Mouse (Mus musculus) stomach, embryonic 14.5 days (tissue): Measurements from ENCODE around the gene Sox13. TPM values are rescaled to one million over a fixed set of nuclear protein-coding genes. Genes with fewer than 3 reads are reported as not detected.

Source experiments
- ATAC-seq: fragments of 200-750 bp; cut with Nextera tagmentation; 2 replicates; pipeline ENCODE4 v1.8.0; 2017; ENCODE audit warnings: low read depth, moderate TSS enrichment; ENCODE audit not compliant: insufficient number of reproducible peaks, insufficient read depth, low FRiP score
- H3K27ac ChIP-seq: fragments of 300-500 bp; sonication (generic); 2 replicates; pipeline ENCODE4 v1.5.1; 2014; ENCODE audit warnings: mild to moderate bottlenecking, low read length, moderate library complexity, mixed read lengths
- H3K27me3 ChIP-seq: fragments of 300-500 bp; sonication (generic); 2 replicates; pipeline ENCODE4 v1.6.1; 2014; ENCODE audit warnings: low read length, control low read depth, mixed read lengths; ENCODE audit not compliant: control insufficient read depth, insufficient read depth
- H3K36me3 ChIP-seq: fragments of 300-500 bp; sonication (generic); 2 replicates; pipeline ENCODE4 v1.6.1; 2014; ENCODE audit warnings: mild to moderate bottlenecking, control low read depth, low read length, moderate library complexity, mixed read lengths; ENCODE audit not compliant: control insufficient read depth, insufficient read depth
- H3K4me1 ChIP-seq: fragments of 300-500 bp; sonication (generic); 2 replicates; pipeline ENCODE4 v1.6.1; 2014; ENCODE audit warnings: low read length, control low read depth, mixed read lengths; ENCODE audit not compliant: control insufficient read depth, insufficient read depth
- H3K4me2 ChIP-seq: fragments of 300-500 bp; sonication (generic); replicated peaks from 2 replicates; pipeline ENCODE4 v1.6.1; 2014; ENCODE audit warnings: low read depth, low read length, control low read depth
- H3K4me3 ChIP-seq: fragments of 300-500 bp; sonication (generic); 2 replicates; pipeline ENCODE4 v1.5.1; 2014; ENCODE audit warnings: low read depth, low read length, control low read depth
- H3K9ac ChIP-seq: fragments of 300-500 bp; sonication (generic); replicated peaks from 2 replicates; pipeline ENCODE4 v1.6.1; 2014; ENCODE audit warnings: low read depth, mild to moderate bottlenecking, control low read depth, low read length, moderate library complexity, mixed read lengths
- H3K9me3 ChIP-seq: fragments of 300-500 bp; sonication (generic); 2 replicates; pipeline ENCODE4 v1.6.1; 2016; ENCODE audit warnings: low read depth, low read length, control low read depth; ENCODE audit not compliant: control insufficient read depth
- WGBS: fragments of 180-500 bp; shearing (Covaris S2); extraction: QIAGEN DNeasy Blood & Tissue Kit; methylation state at CpG from one replicate; pipeline ENCODE4 v1.1.7; 2014; 5-methylcytosine and 5-hydroxymethylcytosine counted together
- polyA plus RNA-seq: library from polyadenylated mRNA; unstranded; fragments of >200 nt; fragmentation: Nextera tagmentation; extraction: Ambion mirVana; gene quantifications from 2 replicates; pipeline ENCODE4 v1.2.1, GENCODE M21; 2014

The Sox13 gene
- polyA plus RNA-seq, 1 experiment from 2014 or later, result 8.2 TPM

DNA sequence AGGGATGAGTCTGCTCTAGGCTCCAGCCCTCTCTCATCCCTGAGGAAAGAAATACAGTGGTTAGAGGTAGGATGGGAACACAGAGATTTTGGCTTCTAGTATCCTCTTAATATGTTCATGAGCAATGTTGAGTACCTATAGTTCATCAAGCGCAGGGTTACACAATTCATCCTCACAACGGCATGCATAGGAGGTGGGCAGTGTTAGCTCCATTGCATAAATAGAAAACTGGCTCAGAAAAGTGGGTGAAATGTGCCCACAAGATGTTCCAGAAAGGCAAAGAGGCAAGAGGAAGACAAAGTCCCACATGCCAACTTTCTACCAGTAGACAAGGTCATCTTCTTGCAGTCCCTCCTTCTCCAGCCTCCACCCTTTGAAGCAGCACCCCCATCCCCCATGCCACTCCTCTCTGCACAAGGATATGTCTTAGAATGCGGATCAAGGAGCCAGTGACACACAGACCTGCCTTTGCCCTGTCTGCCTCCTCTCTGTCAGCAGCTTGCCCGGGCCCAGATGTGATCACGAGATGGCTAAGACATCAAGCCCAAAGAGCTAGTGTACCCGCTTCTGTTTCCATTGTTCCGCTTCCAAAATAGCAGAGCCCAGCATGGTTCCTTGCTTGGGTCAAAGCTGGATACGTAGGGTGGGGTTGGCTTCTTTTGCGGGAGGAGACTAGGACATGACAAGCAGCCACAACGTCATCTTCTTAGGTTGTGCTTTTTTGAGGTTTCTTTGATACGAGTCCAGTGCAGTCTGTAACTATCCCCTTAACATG is 91.3 kb downstream of the Sox13 start:
- 89% methylated on average over 11 of the region's 11 CpGs for WGBS

More for the DNA sequence above, 91.3 kb downstream of the Sox13 start:
- Histone ChIP-seq H3K4me3 (no peak overlapping the region), H3K36me3 (no peaks in the 10 kb centered on the region), H3K27ac (no peak overlapping the region), H3K4me2 (no peak overlapping the region), H3K4me1 (peaks cover 13% of the 10 kb centered on the region), H3K9me3 (no peaks in the 10 kb centered on the region), H3K27me3 (peaks cover 6% of the 10 kb centered on the region; the same call in 1 of the 2 replicates), H3K9ac (no peak overlapping the region)
- no peak for ATAC-seq

Other genes starting within 250 kb of the Sox13 start
- gene Golt1a, start 114.6 kb downstream of the Sox13 start, polyA plus RNA-seq, result 1.5 and 2.8 TPM in 2 replicates
- gene Kiss1, start 102.5 kb downstream of the Sox13 start, polyA plus RNA-seq, result not detected in 2 replicates
- 1.4 and 2.6 TPM in 2 replicates for gene Ren1, start 73.9 kb downstream of the Sox13 start, polyA plus RNA-seq
- gene Etnk2, start 60.8 kb downstream of the Sox13 start, polyA plus RNA-seq, result 4.9 and 5.6 TPM in 2 replicates
- gene Snrpe, start 185.9 kb upstream of the Sox13 start, polyA plus RNA-seq, result 697 and 785 TPM in 2 replicates
- not detected in 2 replicates for gene Zbed6, start 236.5 kb upstream of the Sox13 start, polyA plus RNA-seq
- 18.2 and 18.6 TPM in 2 replicates for gene Gm38394, start 236.9 kb upstream of the Sox13 start, polyA plus RNA-seq